Mouse (Mus musculus) megakaryocyte-erythroid progenitor cell, adult 5-6 weeks (primary cell): ENCODE results near the gene Mrm3. TPM values are rescaled to one million over a fixed set of nuclear protein-coding genes. Genes with fewer than 3 reads are reported as not detected.

Source experiments
- ATAC-seq: replicated peaks from 2 replicates; pipeline ENCODE4 v1.8.0; 2016; ENCODE audit warnings: mild to moderate bottlenecking, inconsistent platforms; ENCODE audit not compliant: severe bottlenecking, poor library complexity, low FRiP score, low TSS enrichment
- total RNA-seq, 2 experiments: library from RNA; stranded (forward) in 1 of 2; stranded (reverse) in 1 of 2; fragments of 200-1000, 215-1000 nt in 1 of 2; fragments of >200 nt in 1 of 2; fragmentation: Nextera tagmentation in 1 of 2; gene quantifications; 2 replicates each; pipeline ENCODE4 v1.2.3; 2014 to 2017

Gene Mrm3
- total RNA-seq, 2 experiments from 2014 or later: 31.8 to 58.5 TPM

GRCm38 (mm10) chr11:76246439-76246838 is 2.9 kb downstream of the Mrm3 start:
- ATAC-seq: no peak

DNA sequence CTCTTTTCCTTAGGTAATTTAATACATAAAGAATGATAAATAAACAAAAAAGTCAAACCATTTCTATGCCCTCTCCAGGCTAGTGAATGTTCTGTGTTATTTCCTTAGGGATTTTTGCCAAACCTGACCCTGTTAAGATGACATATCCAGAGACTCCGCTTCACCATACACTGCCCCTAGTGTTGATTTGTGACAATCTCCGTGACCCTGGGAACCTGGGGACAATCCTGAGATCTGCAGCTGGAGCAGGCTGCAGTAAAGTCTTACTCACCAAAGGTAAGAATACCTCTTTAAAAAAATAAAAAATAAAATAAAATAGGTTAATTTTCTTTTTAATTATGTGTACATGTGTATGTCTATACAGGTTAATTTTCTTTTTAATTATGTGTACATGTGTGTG is 3.7 kb downstream of the Mrm3 start:
- no peak for ATAC-seq

GRCm38 (mm10) chr11:76252036-76252435 is 8.5 kb downstream of the Mrm3 start:
- no peak for ATAC-seq

DNA sequence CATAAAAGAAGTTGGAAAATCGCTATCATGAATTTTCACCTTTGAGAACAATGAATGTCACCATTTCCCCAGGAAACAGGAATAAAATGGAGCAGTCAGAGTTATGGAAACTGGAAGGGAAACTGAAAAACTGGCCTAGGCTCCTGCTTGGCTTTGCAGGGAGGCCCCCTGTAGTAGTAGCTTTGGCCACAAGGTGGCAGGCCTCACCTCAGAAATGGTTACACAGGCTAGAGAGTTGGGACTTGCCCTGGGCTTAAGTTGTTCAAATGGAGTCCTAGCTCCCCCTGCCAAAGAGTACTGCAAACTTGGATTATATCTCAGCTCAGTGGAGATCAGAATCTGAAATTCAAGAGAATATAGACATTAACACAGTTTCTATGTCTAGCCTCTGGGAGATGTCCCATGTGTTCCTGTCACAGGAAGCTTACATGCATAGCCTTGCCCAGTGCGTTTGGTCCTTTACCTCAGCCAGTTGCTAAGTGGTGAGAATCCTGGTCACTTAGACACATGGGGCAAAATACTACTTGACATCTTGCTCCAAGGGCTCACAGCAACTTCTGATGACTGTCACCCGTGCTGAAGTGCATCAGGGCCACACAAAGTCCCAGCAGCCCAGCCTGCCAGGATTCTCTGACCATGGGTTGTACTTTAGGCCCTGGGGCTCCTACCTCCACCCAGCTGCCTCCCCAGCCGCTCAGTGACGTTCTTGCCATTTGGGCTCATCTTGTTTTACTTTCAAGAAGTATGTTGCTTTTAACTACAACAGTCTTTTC is 9.8 kb downstream of the Mrm3 start:
- ATAC-seq: peak; percentile 80

DNA sequence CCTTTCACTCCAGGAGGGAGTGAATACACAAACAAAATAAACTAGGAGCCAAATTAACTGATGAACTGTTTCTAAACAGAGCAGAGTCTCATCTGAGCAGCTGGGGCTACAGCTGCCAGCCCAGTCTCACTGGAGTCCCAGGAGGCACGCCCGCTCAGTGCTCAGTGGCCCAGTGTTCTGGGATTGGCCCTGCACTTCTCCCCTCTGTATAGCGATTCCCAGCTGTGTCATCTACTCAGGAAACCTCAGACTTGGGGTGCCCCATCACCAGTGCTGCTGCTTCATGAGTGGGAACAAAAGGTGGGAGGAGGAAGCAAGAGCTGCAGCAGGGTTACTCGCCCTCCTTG is 10.4 kb downstream of the Mrm3 start:
- no peak for ATAC-seq

GRCm38 (mm10) chr11:76255431-76256001 is 12.0 kb downstream of the Mrm3 start:
- ATAC-seq: no peak

DNA sequence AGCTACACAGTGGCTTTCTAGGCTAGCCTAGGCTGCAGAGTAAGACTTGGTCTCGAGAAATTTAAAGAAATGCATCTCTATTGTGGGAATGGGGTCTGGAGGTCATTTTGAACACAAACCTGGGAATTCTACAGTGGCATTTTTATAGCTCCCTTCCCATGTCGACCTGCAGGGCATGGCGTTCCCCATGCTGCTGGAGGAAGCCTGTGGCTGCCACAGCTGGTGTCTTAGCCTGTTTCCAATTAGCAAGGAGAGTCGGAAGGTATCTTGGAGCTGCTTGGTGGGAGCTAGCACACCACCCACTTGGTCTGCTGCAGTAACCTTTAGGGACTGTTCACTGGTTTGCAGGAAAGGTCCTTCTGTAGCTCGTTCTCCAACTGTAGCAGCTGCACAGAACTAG is 12.6 kb downstream of the Mrm3 start:
- no peak for ATAC-seq

GRCm38 (mm10) chr11:76257386-76257785 is 13.9 kb downstream of the Mrm3 start:
- no peak for ATAC-seq

GRCm38 (mm10) chr11:76258511-76258910 is 15.0 kb downstream of the Mrm3 start:
- ATAC-seq: no peak

DNA sequence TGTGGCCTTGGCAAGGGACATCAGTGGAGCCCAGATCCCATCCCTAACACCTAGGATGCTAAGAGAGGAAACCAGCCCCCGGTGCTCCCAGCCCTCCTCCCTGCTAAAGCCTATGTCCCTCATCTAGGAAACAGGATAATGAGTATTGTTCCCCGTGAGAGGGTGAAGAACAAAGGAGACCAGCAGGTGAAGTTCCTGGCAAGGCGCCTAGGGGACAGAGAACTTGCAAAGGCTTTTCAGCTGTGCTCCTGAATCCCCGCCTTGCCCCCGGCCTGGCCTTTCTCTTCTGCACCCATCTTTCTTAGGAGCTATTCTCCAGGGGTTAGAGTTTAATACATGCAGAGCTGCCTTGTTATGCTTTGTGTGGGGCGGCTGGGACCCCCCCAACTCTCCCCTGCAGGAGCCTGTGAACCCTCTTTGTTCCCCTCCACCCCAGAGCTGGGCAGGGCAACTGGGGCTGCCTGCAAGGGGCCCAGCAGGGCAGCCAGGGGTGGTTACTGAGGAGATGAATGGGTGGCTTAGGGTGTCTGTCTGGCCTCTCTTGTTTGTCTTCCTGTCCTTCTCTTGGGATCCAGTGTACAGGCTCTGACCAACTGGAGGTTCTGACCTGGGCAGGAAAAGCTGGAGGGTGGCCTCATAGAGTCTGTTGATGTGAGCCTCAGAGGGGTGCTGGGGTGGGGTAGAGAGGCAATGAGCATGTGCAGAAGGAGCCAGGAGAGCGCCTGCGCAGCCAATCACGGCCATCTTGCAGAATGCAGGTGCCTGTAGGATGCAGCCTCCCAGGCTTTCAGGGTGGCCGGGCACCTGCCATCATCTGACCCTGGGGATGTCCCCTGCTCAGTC is 16.9 kb downstream of the Mrm3 start:
- ATAC-seq: no peak

DNA sequence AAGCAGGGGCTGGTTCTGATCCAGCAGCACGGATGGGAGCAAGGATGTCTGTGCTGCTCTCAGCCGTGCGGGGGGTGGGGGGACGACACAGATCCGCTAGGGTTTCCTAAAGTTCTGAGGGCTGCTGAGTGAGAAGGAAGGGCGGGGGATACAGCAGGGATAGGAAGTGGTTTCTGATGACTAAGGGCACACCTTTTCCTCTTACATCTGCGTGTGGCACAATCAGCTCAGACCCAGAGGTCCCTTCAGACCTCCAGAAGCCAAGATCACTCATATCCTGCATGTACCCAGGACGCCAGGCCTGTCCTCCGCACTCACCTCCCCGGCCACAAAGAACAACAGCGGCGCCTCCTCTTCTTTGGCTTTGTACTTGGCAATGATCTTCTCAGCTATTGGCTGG is 17.7 kb downstream of the Mrm3 start:
- no peak for ATAC-seq

- no peak for ATAC-seq
Measured at GRCm38 (mm10) chr11:76262611-76263351, 19.3 kb downstream of the Mrm3 start.

DNA sequence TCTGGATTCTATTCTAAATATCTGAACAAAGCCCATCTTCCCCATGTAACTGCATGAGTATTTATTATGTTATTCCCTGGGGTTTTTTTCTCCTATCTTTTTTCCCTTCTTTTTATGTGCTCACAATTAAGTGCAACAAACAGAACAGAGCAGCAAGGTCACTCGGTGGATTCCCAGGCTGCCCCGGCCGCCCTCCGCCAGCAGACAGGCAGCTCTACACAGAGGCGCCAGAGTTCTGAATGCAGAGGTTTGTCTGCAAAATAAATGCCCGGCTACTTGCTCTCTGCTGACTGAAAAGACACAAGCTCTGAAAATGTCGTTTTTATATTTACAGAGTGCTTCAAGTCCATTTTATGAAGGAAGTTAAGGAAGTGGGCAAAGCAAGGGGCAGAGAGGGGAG is 24.0 kb downstream of the Mrm3 start:
- ATAC-seq: no peak

DNA sequence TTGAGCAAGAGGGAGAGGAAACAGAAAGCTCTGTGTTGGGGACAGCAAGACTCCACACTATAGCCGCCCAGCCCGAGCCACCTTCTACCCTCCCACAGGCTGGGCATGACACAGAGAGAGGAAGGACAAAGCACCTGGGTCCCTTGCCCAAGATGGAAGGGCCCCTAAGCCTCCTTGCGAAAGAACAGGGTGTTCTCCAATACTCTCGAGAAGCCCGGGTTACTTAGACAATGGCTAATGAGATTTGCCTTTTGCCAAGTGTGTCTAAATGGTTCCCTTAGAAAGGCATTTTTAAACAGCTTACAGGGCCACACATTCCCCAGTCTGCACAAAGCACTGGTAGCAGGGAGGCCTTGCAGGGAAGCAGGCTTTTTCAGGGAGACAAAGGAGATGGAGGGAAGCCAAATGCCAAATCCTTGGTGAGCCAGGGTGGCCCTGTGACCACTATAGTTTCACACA is 24.5 kb downstream of the Mrm3 start:
- no peak for ATAC-seq

GRCm38 (mm10) chr11:76268521-76269065 is 25.1 kb downstream of the Mrm3 start:
- no peak for ATAC-seq

DNA sequence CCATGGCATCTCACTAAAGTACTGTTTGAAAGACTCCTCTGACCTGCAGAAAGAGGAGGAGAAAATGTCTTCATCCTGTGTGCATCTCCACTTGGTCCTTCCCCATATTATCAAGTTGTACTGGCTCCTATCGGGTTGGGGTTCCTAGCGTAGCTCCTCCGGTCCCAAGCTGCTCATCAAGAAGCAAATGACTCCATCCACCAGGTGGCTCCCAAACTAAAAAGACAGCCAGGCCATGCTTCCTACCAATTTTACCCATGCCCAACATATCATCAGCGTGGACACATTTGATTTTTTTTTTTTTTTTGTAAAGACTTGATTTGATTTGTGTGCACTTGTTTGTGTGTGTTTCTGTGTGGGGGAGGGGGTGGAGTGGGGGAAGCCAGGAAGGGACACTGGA is 28.9 kb downstream of the Mrm3 start:
- no peak for ATAC-seq

GRCm38 (mm10) chr11:76278960-76279852 is 35.7 kb downstream of the Mrm3 start:
- no peak for ATAC-seq

- no peak for ATAC-seq
Measured at GRCm38 (mm10) chr11:76279971-76280370, 36.5 kb downstream of the Mrm3 start.

DNA sequence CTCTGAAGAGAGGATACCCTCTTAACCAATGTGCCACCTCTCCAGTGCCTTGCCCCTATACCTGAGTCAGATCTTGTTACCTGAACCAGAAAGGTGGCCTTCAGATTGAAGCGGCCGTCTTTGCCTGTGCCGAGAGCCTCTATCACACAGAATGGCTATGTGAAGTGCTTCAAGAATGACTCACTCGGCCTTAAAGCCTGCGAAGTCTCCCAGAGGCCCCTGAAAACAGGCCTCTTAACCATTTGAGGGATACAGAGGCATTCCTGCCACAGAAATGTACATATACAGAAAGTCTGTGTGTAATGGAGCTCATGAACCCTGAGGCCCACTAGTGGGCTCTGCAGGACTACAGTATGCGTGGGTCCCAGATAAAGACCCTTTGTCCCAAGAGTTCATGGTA is 40.3 kb downstream of the Mrm3 start:
- no peak for ATAC-seq
